ENCODE assay signal across 7 mouse cellular contexts in the genomic region with DNA sequence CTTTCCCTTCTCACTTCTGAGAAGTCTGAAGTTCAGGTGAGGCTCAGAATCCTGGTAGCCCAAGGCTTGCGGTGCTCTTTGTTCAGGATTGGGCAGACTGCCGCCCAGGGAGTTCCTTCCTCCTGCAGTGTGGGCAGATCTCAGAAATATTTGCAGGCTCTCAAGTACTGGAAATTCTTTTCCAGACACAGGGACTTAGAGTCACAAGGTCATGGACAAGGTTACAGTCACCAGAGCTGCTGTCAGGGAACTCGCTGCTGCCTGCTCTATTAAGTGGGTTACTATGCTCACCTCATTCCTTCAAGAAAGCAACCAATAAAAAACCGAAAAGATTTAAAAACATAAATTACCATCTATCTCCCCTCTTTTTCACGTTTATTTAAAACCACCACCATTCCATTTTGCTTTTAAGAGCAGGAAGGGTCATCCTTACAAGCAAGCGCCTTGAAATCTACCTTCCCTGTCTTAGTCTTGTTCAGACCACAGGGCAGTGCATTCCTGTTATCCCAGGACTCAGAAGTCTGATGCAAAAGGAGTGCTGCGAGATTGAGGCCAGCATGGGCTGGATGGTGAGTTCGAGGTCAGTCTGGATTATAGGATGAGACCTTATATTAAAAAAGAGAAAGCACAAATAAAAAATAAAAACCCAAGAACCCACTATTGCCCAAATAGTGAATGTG. TPM values are rescaled to one million over a fixed set of nuclear protein-coding genes. Genes with fewer than 3 reads are reported as not detected.
A peak's percentile ranks its signal among the peaks of the same experiment; 100 is the strongest.
DNase-seq lines count a peak whose midpoint lies in the region; ATAC-seq and TF ChIP-seq lines count a peak whose summit lies in the region.

No protein-coding gene starts in this region.

- no peak overlapping the region for H3K9ac ChIP-seq in lung, embryonic 14.5 days
- H3K9ac ChIP-seq in intestine, postnatal 0 days (ENCODE audit: low read depth, low read length), result no peak overlapping the region

- H3K4me1 ChIP-seq in lung, embryonic 14.5 days (ENCODE audit: insufficient read depth), result peaks cover 7% of the 10 kb centered on the region; the same call in 1 of the 2 replicates
- no peaks in the 10 kb centered on the region for H3K4me1 ChIP-seq in embryonic fibroblast, embryonic 13.5 days (ENCODE audit: control insufficient read depth, insufficient read depth, low read length)
- H3K4me1 ChIP-seq in intestine, postnatal 0 days (replicated peaks; ENCODE audit: control insufficient read depth, insufficient read depth, low read length), result no peaks in the 10 kb centered on the region
- H3K4me1 ChIP-seq in olfactory bulb, adult 2 months (ENCODE audit: control insufficient read depth, insufficient read depth, low read length), result peaks cover 22% of the 10 kb centered on the region

- peak overlapping the region; percentile 96 for H3K4me2 ChIP-seq in lung, embryonic 14.5 days
- peak overlapping the region; percentile 74 for H3K4me2 ChIP-seq in intestine, postnatal 0 days (replicated peaks; ENCODE audit: low read depth)

- H3K27me3 ChIP-seq in lung, embryonic 14.5 days (ENCODE audit: insufficient read depth, low read length), result no peaks in the 10 kb centered on the region
- H3K27me3 ChIP-seq in intestine, postnatal 0 days (replicated peaks; ENCODE audit: control insufficient read depth, insufficient read depth, low read length), result no peaks in the 10 kb centered on the region

- no peaks in the 10 kb centered on the region for H3K9me3 ChIP-seq in lung, embryonic 14.5 days (ENCODE audit: low read depth, low read length)
- H3K9me3 ChIP-seq in intestine, postnatal 0 days (ENCODE audit: control insufficient read depth), result no peaks in the 10 kb centered on the region

- DNase-seq in lung, embryonic 14.5 days, result no peak
- no peak for DNase-seq in lung, postnatal 36 days
- no peak for DNase-seq in T-cell, adult 2 months (ENCODE audit: low spot score)

- 42% methylated on average over 8 of the region's 8 CpGs for WGBS in lung, embryonic 14.5 days
- 56% methylated on average over 8 of the region's 8 CpGs for WGBS in intestine, postnatal 0 days
- WGBS in olfactory bulb, adult 2 months, result 51% methylated on average over 8 of the region's 8 CpGs

- H3K36me3 ChIP-seq in lung, embryonic 14.5 days (ENCODE audit: insufficient read depth), result no peaks in the 10 kb centered on the region
- H3K36me3 ChIP-seq in intestine, postnatal 0 days (ENCODE audit: control insufficient read depth, insufficient read depth), result no peaks in the 10 kb centered on the region

- ATAC-seq in lung, embryonic 14.5 days (ENCODE audit: insufficient read depth), result peak; percentile 28; the same call in 1 of the 2 replicates
- no peak for ATAC-seq in intestine, postnatal 0 days
- no peak for ATAC-seq in granulocyte monocyte progenitor cell, adult 5-6 weeks (replicated peaks; ENCODE audit: poor library complexity, severe bottlenecking)

- H3K27ac ChIP-seq in lung, embryonic 14.5 days (ENCODE audit: low read depth), result 0 out of 2 replicates have a peak overlapping the region, but pooled peaks have one; percentile 3
- H3K27ac ChIP-seq in embryonic fibroblast, embryonic 13.5 days (ENCODE audit: insufficient read depth, low read length), result no peak overlapping the region
- H3K27ac ChIP-seq in intestine, postnatal 0 days (ENCODE audit: low read depth, low read length), result no peak overlapping the region
- H3K27ac ChIP-seq in olfactory bulb, adult 2 months (ENCODE audit: insufficient read depth, low read depth, low read length), result no peak overlapping the region; the same call in 1 of the 2 replicates

- TF ChIP-seq CTCF in lung, embryonic 14.5 days (IDR thresholded peaks at IDR 0.05; ENCODE audit: low read depth), result no peak
- no peak for TF ChIP-seq CTCF in embryonic fibroblast, embryonic 13.5 days (IDR thresholded peaks at IDR 0.05; ENCODE audit: borderline replicate concordance, insufficient read depth, low read length)
- no peak for TF ChIP-seq CTCF in intestine, postnatal 0 days (IDR thresholded peaks at IDR 0.05; ENCODE audit: low read depth)
- no peak for TF ChIP-seq CTCF in olfactory bulb, adult 2 months (IDR thresholded peaks at IDR 0.05; ENCODE audit: insufficient read depth, low read depth, low read length)

- no peak for TF ChIP-seq POLR2A in embryonic fibroblast, embryonic 13.5 days (IDR thresholded peaks at IDR 0.05; ENCODE audit: low read depth, low read length)
- no peak for TF ChIP-seq POLR2A in olfactory bulb, adult 2 months (IDR thresholded peaks at IDR 0.05; ENCODE audit: insufficient read depth, low read depth, low read length)

- peak overlapping the region; percentile 88 for H3K4me3 ChIP-seq in lung, embryonic 14.5 days (ENCODE audit: low read depth, low read length)
- H3K4me3 ChIP-seq in embryonic fibroblast, embryonic 13.5 days (ENCODE audit: insufficient read depth, low read length), result peak overlapping the region; percentile 18; the same call in 1 of the 2 replicates
- peak overlapping the region; percentile 81 for H3K4me3 ChIP-seq in intestine, postnatal 0 days (ENCODE audit: low read depth, low read length)
- peak overlapping the region; percentile 93 for H3K4me3 ChIP-seq in olfactory bulb, adult 2 months (ENCODE audit: insufficient read depth, low read depth, low read length)

RNA-seq across cellular contexts. Expression of gene Galnt2, which starts 0.6 kb away (rescaled TPM):
- 66.8 and 67.2 TPM in 2 replicates for polyA plus RNA-seq in lung, embryonic 14.5 days (2014; fragmentation: Nextera tagmentation; extraction: Ambion mirVana)
- polyA plus RNA-seq in embryonic fibroblast, embryonic 13.5 days (2011; ENCODE audit: insufficient read length, low read depth, missing spikeins), result 20.3 and 45.2 TPM in 2 replicates
- 44.0 and 48.7 TPM in 2 replicates for polyA plus RNA-seq in intestine, postnatal 0 days (2015; fragmentation: Nextera tagmentation; extraction: Ambion mirVana)
- not detected in 2 replicates for polyA plus RNA-seq in olfactory bulb, adult 2 months (2012; ENCODE audit: insufficient read depth, insufficient read length, low replicate concordance, missing spikeins)
- total RNA-seq in granulocyte monocyte progenitor cell, adult 5-6 weeks (2014; fragmentation: Nextera tagmentation), result 25.6 and 48.0 TPM in 2 replicates
- total RNA-seq in granulocyte monocyte progenitor cell, adult 5-6 weeks (2017), result 20.4 and 32.7 TPM in 2 replicates

Comparison
In these comparisons a context has a peak if more than half of its experiments do, and no peak if none do; other contexts are left out.
1. H3K4me3 ChIP-seq: peak in every context shown above with its lines; median percentile 93 in olfactory bulb, adult 2 months; 88 in lung, embryonic 14.5 days; 81 in intestine, postnatal 0 days; 18 in embryonic fibroblast, embryonic 13.5 days.
2. RNA of gene Galnt2, which starts 0.6 kb away (polyA plus RNA-seq): 66.8 to 67.2 TPM in lung, embryonic 14.5 days, 44.0 to 48.7 TPM in intestine, postnatal 0 days and 20.3 to 45.2 TPM in embryonic fibroblast, embryonic 13.5 days; not detected in olfactory bulb, adult 2 months; every median in the first group is over 10 times any median in the second.